8 mouse cellular contexts compared by ENCODE assay signal in the genomic region with DNA sequence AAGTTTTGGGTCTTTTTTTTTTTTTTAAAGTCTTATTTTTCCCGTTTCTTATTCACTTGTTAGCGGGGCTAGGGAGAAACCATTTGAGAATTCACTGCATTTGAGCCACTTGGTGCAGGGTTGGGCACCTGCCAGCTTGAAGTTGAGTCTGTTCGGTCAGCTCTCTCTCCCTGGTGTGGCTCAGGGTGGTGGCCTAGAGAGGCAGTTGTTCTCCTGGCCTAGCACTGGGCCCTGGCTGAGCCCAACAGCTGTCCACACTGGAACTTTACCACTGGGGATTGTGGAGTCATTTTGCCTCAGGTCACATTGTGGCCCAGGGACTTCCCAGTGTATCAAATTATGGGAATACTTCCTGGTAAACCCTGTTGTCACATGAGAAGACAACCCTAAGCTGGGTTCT. TPM values are rescaled to one million over a fixed set of nuclear protein-coding genes. Genes with fewer than 3 reads are reported as not detected.
DNase-seq lines count a peak whose midpoint lies in the region; ATAC-seq lines count a peak whose summit lies in the region.

No protein-coding gene starts in this region.

- H3K27ac ChIP-seq in lung, embryonic 16.5 days (ENCODE audit: low read length) = no peak overlapping the region
- H3K27ac ChIP-seq in intestine, embryonic 16.5 days (ENCODE audit: low read length) = no peak overlapping the region
- no peak overlapping the region for H3K27ac ChIP-seq in neural tube, embryonic 14.5 days (ENCODE audit: low read depth, low read length)

- no peak overlapping the region for H3K9ac ChIP-seq in lung, embryonic 16.5 days (ENCODE audit: low read length)
- H3K9ac ChIP-seq in intestine, embryonic 16.5 days (ENCODE audit: low read depth, low read length) = peak overlapping the region; percentile 72
- H3K9ac ChIP-seq in neural tube, embryonic 14.5 days (replicated peaks; ENCODE audit: low read depth, low read length) = peak overlapping the region; percentile 63; the same call in 1 of the 2 replicates

- peaks cover 14% of the 10 kb centered on the region for H3K4me1 ChIP-seq in lung, embryonic 16.5 days (replicated peaks; ENCODE audit: control insufficient read depth, insufficient read depth, low read length)
- peaks cover 18% of the 10 kb centered on the region for H3K4me1 ChIP-seq in intestine, embryonic 16.5 days (ENCODE audit: control insufficient read depth, insufficient read depth, low read length)
- H3K4me1 ChIP-seq in neural tube, embryonic 14.5 days (ENCODE audit: control insufficient read depth, insufficient read depth, low read length) = peaks cover 12% of the 10 kb centered on the region

- no peak for DNase-seq in lung, postnatal 10 days
- peak; percentile 75 for DNase-seq in gastrocnemius, postnatal 14 days
- DNase-seq in thymus, adult 18-20 months = no peak
- DNase-seq in layer of hippocampus, postnatal 36 days = no peak

- H3K9me3 ChIP-seq in lung, embryonic 16.5 days (ENCODE audit: control insufficient read depth, low read length) = no peaks in the 10 kb centered on the region
- no peaks in the 10 kb centered on the region for H3K9me3 ChIP-seq in intestine, embryonic 16.5 days (ENCODE audit: control insufficient read depth, low read length)
- no peaks in the 10 kb centered on the region for H3K9me3 ChIP-seq in neural tube, embryonic 14.5 days (ENCODE audit: control insufficient read depth, low read length)

- peak overlapping the region; percentile 58 for H3K4me3 ChIP-seq in lung, embryonic 16.5 days (ENCODE audit: low read length)
- H3K4me3 ChIP-seq in intestine, embryonic 16.5 days (ENCODE audit: low read length) = peak overlapping the region; percentile 61; the same call in 1 of the 2 replicates
- peak overlapping the region; percentile 48 for H3K4me3 ChIP-seq in neural tube, embryonic 14.5 days (ENCODE audit: low read depth, low read length)

- no peak for ATAC-seq in lung, embryonic 16.5 days (ENCODE audit: low read depth)
- 0 out of 2 replicates have a peak, but pooled peaks have one; percentile 26 for ATAC-seq in intestine, embryonic 16.5 days
- ATAC-seq in neural tube, embryonic 14.5 days (ENCODE audit: low read depth) = no peak
- ATAC-seq in megakaryocyte progenitor cell, adult 5-6 weeks (replicated peaks; ENCODE audit: poor library complexity) = no peak

- intact Hi-C loops in gastrocnemius, postnatal 14 days (cut with DNase I; ENCODE audit: low total_unique reads) = no loop called here

- no peaks in the 10 kb centered on the region for H3K36me3 ChIP-seq in lung, embryonic 16.5 days (ENCODE audit: control insufficient read depth, insufficient read depth, low read length)
- no peaks in the 10 kb centered on the region for H3K36me3 ChIP-seq in intestine, embryonic 16.5 days (ENCODE audit: control insufficient read depth, insufficient read depth, low read length)
- H3K36me3 ChIP-seq in neural tube, embryonic 14.5 days (ENCODE audit: control insufficient read depth, insufficient read depth, low read length) = no peaks in the 10 kb centered on the region

- peak overlapping the region; percentile 99; the same call in 1 of the 2 replicates for H3K4me2 ChIP-seq in lung, embryonic 16.5 days (ENCODE audit: low read depth, low read length)
- H3K4me2 ChIP-seq in intestine, embryonic 16.5 days (ENCODE audit: low read depth, low read length) = peak overlapping the region; percentile 100
- H3K4me2 ChIP-seq in neural tube, embryonic 14.5 days (ENCODE audit: low read depth, low read length) = peak overlapping the region; percentile 84

- WGBS in lung, embryonic 16.5 days = 24% methylated on average over 3 of the region's 3 CpGs
- 45% methylated on average over 3 of the region's 3 CpGs for whole genome bisulfite sequencing in intestine, embryonic 16.5 days
- WGBS in neural tube, embryonic 14.5 days = 31% methylated on average over 3 of the region's 3 CpGs

- H3K27me3 ChIP-seq in lung, embryonic 16.5 days (ENCODE audit: control insufficient read depth, insufficient read depth, low read depth, low read length) = peaks cover 11% of the 10 kb centered on the region; the same call in 1 of the 2 replicates
- peaks cover 8% of the 10 kb centered on the region; the same call in 1 of the 2 replicates for H3K27me3 ChIP-seq in intestine, embryonic 16.5 days (replicated peaks; ENCODE audit: control insufficient read depth, insufficient read depth, low read length)
- 0 out of 2 replicates have a peak, but pooled peaks cover 2% of the 10 kb centered on the region for H3K27me3 ChIP-seq in neural tube, embryonic 14.5 days (ENCODE audit: control insufficient read depth, insufficient read depth, low read length)

RNA-seq across cellular contexts. Expression of gene Sync, which starts 0.7 kb away (rescaled TPM):
- 0.50 and 0.75 TPM in 2 replicates for polyA plus RNA-seq in lung, embryonic 16.5 days (2015; fragmentation: Nextera tagmentation; extraction: Ambion mirVana)
- total RNA-seq in gastrocnemius, postnatal 14 days (2021) = 10 to 100 TPM; 50.0 to 63.6 TPM
- 1.1 and 1.3 TPM in 2 replicates for polyA plus RNA-seq in intestine, embryonic 16.5 days (2015; fragmentation: Nextera tagmentation; extraction: Ambion mirVana)
- 1.6 and 3.5 TPM in 2 replicates for polyA plus RNA-seq in neural tube, embryonic 14.5 days (2014; fragmentation: Nextera tagmentation; extraction: Ambion mirVana)
- not detected in 2 replicates for total RNA-seq in megakaryocyte progenitor cell, adult 5-6 weeks (2015)
- total RNA-seq in megakaryocyte progenitor cell, adult 5-6 weeks (2017) = 0.08 TPM in 1 of 2 replicates, not detected in the other
- 1 to 10 TPM in 1 of 2 experiments, under 1 TPM in 1; 0.56 to 1.1 TPM for total RNA-seq in layer of hippocampus, postnatal 36 days (2021)

RNA-seq across cellular contexts. Expression of gene C77080, which starts 26.9 kb away (rescaled TPM):
- 3.4 and 3.8 TPM in 2 replicates for polyA plus RNA-seq in lung, embryonic 16.5 days (2015; fragmentation: Nextera tagmentation; extraction: Ambion mirVana)
- 1 to 10 TPM; 2.3 to 2.5 TPM for total RNA-seq in gastrocnemius, postnatal 14 days (2021)
- polyA plus RNA-seq in intestine, embryonic 16.5 days (2015; fragmentation: Nextera tagmentation; extraction: Ambion mirVana) = 6.5 and 7.5 TPM in 2 replicates
- polyA plus RNA-seq in neural tube, embryonic 14.5 days (2014; fragmentation: Nextera tagmentation; extraction: Ambion mirVana) = 4.5 and 6.2 TPM in 2 replicates
- total RNA-seq in megakaryocyte progenitor cell, adult 5-6 weeks (2015) = 0.12 and 0.25 TPM in 2 replicates
- total RNA-seq in megakaryocyte progenitor cell, adult 5-6 weeks (2017) = not detected in 2 replicates
- total RNA-seq in layer of hippocampus, postnatal 36 days (2021) = 1 to 10 TPM; 5.8 TPM

RNA-seq across cellular contexts. Expression of gene Rbbp4, which starts 47.1 kb away (rescaled TPM):
- 356 and 390 TPM in 2 replicates for polyA plus RNA-seq in lung, embryonic 16.5 days (2015; fragmentation: Nextera tagmentation; extraction: Ambion mirVana)
- total RNA-seq in gastrocnemius, postnatal 14 days (2021) = 10 to 100 TPM; 66.0 to 67.2 TPM
- 271 and 297 TPM in 2 replicates for polyA plus RNA-seq in intestine, embryonic 16.5 days (2015; fragmentation: Nextera tagmentation; extraction: Ambion mirVana)
- 231 and 265 TPM in 2 replicates for polyA plus RNA-seq in neural tube, embryonic 14.5 days (2014; fragmentation: Nextera tagmentation; extraction: Ambion mirVana)
- total RNA-seq in megakaryocyte progenitor cell, adult 5-6 weeks (2015) = 233 and 259 TPM in 2 replicates
- 122 and 137 TPM in 2 replicates for total RNA-seq in megakaryocyte progenitor cell, adult 5-6 weeks (2017)
- total RNA-seq in layer of hippocampus, postnatal 36 days (2021) = 100 to 1,000 TPM; 123 to 129 TPM

RNA-seq across cellular contexts. Expression of gene Zbtb8os, which starts 47.4 kb away (rescaled TPM):
- 45.5 and 47.3 TPM in 2 replicates for polyA plus RNA-seq in lung, embryonic 16.5 days (2015; fragmentation: Nextera tagmentation; extraction: Ambion mirVana)
- total RNA-seq in gastrocnemius, postnatal 14 days (2021) = 10 to 100 TPM; 24.0 to 25.1 TPM
- polyA plus RNA-seq in intestine, embryonic 16.5 days (2015; fragmentation: Nextera tagmentation; extraction: Ambion mirVana) = 64.2 and 66.9 TPM in 2 replicates
- 19.5 and 21.7 TPM in 2 replicates for polyA plus RNA-seq in neural tube, embryonic 14.5 days (2014; fragmentation: Nextera tagmentation; extraction: Ambion mirVana)
- 81.4 and 89.6 TPM in 2 replicates for total RNA-seq in megakaryocyte progenitor cell, adult 5-6 weeks (2015)
- total RNA-seq in megakaryocyte progenitor cell, adult 5-6 weeks (2017) = 94.6 and 102 TPM in 2 replicates
- 10 to 100 TPM; 29.4 to 35.8 TPM for total RNA-seq in layer of hippocampus, postnatal 36 days (2021)

Comparison
In these comparisons a context has a peak if more than half of its experiments do, and no peak if none do; other contexts are left out.
1. RNA of gene Sync, which starts 0.7 kb away (total RNA-seq): 50.0 to 63.6 TPM in gastrocnemius, postnatal 14 days; 0.56 to 1.1 TPM in layer of hippocampus, postnatal 36 days and 0.08 TPM in megakaryocyte progenitor cell, adult 5-6 weeks; every median in the first group is over 10 times any median in the second.
2. Peak in every context shown above with its lines, with median percentiles within 50 percentile points of each other: H3K4me2 ChIP-seq and H3K4me3 ChIP-seq.